Mouse (Mus musculus): Measurements from ENCODE around the gene Cep95.
A peak's percentile ranks its signal among the peaks of the same experiment; 100 is the strongest.
"Not testable (repeated sequence)": the region's sequence is repeated elsewhere in the genome, so short reads cannot be mapped to it uniquely, and the experiment has no call there.

The Cep95 gene

DNA sequence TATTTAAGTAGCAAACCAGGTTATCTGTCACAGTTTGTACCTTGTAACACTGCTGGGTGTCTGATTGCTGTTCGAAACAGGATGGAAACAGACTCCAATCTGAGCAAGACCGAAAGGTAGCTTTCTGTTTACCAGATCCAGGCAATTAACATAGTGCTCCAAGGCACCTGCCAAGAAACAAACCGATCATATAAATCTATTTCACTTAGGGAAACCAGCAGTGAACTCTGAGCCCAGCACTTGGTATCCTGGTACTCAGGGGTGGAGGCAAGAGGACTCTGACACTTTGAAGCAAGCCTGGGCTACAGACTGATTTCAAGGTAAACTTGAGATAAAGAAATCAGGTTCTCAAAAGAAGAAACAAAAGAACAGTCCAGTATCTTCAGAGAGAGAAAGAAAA, 11.7 kb upstream of the Cep95 start:
- no peak for DNase-seq

DNA sequence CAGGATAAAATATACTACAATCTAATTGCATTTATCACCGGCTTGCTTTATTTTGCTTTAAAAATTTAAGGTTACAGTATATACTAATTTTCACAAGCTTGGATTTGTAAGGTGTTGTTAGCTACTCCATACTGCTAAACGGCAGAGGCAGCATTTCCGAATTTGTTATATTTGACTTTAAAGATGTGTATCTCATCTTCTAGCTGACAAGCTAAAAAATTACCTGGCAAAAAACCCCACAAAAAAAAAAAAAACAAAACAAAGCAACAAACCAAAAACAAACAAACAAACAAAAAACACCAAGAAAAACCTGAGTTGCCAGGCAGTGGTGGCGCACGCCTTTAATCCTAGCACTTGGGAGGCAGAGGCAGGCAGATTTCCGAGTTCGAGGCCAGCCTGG, 10.9 kb upstream of the Cep95 start:
- no peak for DNase-seq

DNA sequence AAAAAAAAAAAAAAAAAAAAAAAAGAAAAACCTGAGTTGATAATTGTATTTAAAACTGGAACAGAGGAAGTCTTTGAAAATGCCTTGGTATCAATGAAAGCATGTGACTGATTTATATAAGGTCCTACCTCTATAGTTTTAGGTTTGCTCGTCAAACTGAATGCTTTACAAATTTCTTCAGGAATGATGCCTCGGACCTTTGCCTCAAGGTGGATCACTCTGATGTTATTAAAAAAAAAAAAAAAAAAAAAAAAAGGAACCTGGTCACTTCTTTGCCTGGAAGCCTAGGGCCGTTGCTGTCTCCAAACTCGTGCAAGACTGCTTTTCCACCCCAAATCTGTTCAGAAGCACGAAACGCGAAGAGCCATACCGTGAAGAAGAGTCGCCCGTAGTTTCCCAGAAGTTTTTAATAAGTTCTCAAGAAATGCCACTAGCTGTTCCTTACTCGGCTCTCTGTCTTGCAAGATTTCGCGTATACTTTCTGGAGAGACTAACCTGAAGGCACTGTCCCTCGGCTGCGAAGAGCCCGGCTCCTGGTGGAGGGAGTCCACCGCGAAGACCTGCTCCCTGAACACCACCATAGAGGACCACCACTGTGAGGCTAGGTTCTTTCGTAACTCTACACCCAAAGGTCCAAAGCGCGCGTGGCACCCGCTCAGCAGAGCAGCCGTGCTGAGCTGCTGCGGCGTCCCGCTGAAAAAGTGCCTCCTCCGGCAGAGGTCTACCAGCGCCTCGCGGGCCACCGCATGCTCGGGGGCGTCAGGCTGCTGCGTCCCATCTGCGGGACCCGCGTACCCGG, 10.3 kb upstream of the Cep95 start:
- no peak for DNase-seq

DNA sequence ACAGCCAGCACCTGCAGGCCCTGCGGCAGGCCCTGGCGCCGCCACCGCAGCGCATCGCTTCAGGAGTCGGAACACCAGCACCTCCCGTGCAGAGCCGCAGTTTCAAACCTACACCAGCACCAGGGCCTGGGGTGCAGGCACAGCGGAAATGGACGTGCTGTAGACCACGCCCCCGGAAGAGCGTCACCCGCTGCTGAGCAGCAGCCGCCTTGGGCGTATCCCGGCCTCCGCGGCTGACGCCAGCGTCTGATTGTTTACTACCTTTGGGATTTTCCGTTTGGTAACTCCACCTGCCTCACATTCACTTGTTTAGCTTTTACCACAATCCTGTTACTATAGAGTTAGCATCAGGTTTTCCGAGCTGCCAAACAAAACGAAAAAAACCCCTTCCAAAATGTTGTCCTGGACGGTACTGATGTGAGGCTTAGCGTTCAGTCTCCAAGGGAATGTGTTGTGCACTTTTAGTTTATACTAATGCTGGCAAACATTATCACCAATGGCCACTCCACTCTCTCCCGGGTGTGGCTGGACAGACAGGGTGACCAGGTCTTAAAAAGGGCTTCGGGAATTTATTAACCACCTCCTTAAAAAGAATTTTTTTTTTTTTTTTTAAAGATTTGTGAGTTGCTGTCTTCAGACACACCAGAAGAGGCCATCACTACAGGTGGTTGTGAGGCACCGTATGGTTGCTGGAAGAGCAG, 9.5 kb upstream of the Cep95 start, which contains the start of gene Polg2:
TSS of gene Polg2 (minus strand) at position 150 of the 701 bp plus-strand sequence.
- peak; percentile 95 for DNase-seq

DNA sequence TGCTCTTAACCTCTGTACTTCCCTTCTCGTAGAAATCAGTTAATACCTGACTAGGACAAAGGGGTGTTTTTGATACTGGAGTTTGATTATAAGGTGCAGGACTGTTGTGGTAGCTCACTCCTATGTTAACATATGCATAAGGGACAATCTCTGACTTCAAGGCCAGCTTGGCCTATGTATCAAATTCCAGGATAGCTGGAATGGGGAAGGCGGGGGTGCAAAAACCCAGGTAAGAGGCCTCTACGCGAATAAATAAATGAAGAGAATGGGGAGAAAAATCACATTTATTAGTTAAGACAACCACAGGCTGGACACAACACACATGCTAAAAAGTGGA, 9.0 kb upstream of the Cep95 start:
- DNase-seq, result no peak

DNA sequence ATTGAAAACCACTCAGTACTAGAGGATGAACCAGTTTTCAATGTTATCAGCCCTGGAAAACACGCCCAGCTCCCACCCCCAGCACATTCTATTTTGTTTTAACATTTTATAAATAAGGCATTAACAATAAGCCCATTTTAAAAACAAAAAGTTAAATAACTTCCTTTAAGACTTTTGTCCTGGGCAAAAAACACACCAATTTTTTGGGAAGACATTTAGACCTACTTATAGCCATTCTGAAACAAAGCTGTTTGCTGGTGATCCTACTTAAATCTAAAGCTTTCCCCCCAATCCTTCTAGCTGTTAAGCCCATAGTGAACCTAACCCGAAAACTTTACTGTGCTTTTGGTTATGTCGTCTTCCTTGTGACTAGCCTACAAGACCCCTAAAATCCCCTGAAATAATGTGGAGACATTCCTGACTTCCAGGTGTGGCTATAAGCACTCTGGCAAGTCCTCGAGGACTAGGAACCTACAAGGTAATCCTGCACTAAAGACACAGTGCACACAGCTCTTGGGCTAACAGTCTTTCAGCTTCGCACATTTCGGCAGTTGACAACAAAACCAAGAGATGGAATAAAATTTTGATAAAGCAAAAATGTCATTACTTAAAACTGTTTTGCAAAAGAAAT, 8.3 kb upstream of the Cep95 start:
- DNase-seq, result no peak

DNA sequence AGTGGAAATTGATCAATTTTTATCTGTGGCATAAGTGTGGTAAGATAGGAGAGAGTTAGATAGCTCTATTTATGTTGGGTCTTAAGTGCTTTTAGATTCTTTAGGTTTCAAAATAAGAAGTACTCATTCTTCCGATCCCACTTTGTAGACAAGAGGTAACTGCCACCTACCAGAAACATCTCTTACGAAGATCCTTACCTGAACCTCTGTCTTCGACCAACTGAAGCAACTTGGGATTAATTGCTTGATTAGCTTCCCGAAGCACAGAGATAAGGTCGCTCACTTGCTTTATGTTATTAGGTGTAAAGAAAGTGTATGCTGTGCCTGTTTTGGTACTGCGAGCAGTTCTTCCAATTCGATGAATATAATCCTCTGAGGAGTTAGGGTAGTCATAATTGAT, 6.8 kb upstream of the Cep95 start:
- not testable (repeated sequence) for DNase-seq

DNA sequence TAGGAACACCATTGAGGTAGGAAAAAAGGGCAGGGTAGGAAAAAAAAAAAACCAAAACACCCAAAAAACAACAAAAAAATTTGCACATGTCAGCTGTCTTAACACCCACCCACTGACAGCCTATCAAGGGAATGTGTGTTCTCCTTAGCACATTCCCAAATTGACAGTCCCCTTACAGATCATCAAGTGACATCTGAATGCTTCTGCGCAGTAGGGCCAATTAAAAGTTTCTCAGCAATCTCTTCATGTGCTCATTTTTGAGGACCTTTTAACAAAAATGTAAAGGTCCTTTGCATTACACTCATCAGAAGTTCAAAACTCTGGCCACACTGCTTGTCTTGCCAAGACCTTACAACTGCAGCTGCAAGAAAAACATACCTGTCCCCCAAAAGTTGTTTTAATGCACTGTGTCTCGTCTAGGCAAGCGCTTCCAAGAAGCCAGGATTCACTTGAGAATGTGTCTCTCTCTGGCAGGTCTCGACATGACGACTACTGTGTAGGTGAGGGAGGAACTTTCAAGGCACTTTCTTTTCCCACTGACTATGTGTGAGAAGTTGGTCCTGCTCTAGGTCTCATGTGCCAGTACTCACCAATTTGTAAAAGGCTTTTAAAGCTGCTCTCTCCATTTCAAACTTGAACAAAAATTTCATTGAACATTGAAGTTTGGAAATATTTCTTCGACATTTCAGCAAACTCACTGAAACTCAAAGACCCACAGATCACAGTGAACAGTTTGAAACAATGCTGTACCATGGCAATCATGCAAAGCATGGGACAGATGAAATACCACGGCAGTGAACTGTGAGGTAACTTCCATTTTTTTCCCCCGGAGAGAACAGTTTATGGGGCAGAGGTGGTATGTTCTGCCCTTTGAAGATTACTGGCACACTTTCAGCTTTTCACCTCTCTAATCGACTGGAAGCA, 5.9 kb upstream of the Cep95 start:
- no peak for DNase-seq

DNA sequence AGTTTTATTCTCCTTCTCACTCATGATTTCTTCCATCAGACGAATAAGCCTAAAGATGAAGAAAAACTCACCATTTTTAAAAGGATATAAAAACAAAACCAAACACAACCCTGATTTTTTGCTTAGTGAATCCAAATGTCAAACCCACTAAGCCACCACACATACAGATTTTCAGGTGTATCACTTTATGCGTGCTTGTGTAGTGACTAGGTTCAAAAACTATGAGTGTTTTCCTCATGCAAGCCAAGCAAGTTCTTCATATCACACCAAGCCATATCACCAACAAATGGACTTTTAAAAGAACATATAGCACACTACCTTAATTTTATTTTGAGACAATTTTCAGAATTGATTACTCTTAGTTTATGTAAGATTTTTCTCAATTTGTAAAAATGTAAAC, 4.6 kb upstream of the Cep95 start:
- no peak for DNase-seq

DNA sequence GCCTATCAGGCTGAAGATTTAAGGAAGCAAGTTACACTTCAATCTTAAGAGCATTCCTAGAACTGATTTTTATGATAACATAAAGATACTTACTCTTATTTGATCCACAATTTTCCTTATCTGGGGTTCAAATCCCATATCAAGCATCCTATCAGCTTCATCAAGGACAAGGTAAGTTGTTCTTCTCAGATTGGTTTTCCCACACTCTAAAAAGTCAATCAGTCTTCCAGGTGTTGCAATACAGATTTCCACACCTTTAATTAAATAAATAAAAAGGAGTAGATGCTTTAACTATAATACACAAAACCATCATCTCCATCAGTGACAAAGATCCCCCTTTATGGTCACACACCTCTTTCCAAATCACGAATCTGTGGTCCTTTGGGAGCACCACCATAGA, 4.0 kb upstream of the Cep95 start:
- no peak for DNase-seq

DNA sequence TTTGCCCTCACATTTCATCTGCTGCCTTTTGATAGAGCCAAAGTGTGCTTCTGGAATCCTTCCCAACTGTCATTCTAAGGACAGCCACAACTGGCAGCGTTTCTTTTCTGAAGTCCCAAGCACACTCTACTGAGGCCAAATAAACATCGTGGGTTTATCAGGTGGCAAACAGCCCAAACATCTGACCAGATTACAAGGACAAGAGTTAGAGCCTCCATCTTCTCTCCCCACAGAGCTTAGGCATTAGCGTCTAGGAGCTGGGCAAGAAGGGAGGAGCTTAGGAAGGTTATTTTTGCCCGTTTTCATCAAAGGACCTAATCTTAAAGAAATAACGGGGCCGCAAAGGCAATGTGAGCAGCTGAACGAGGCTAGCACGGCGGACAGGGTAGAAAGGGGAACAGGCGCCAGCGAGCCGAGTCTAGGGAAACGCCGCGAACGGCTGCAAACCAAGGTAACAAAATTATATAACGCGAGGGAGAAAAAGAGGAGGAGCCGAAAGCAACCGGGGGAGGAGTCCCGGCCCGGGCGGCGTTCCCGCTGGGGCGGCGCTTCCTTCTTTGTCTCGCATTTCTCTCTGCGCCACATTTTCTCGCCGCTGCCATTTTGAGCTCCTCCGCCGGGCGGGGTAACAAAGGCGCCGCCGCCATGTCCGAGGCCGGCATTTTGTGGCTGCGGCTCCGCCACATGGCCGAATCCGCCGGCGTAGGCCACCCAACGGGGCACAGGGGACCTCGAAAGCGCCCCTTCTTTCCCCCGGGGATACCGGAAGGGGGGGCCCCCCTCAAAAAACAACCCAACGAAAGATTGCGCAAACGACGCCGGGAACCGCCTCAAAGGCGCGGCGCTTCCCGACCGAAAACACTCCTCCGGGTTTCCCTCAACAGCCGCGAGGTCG, 1.7 kb upstream of the Cep95 start:
- peak; percentile 91 for DNase-seq

DNA sequence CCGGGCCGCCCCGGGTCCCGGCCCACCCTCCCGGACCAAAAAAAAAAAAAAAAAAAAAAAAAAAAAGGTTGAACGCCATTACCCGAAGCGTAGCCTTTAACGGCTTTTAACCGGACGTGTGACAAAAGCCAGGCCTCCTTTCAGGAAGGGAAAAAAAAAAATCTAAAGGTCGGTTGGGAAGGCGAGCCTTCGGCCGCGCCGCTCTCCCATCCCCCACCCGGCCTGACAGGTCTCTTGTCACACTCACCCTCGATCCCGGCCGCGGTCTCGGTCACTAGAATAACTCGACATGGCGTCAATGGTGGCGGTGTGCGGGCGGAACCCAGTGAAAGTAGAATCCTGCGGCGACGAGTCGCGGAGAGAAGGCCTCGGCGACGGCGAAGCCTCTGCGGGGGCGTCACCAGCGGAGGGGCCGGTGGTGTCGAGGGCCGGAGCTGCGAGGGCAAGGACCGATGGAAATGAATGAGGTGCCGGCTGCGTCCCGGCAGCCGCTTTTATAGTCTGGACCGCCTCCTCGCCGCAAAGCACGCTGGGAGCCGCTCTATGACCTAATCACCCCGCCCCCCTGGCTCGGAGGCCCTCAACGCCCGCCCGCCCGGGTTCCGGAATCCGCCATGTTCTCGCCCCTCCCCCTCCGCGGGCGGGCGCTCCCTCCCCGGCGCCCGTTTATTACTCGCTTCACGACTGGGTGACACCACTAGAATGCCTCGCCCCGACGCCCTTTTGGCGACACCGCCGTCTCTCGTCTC, 852 bp upstream of the Cep95 start:
- peak; percentile 99 for DNase-seq

DNA sequence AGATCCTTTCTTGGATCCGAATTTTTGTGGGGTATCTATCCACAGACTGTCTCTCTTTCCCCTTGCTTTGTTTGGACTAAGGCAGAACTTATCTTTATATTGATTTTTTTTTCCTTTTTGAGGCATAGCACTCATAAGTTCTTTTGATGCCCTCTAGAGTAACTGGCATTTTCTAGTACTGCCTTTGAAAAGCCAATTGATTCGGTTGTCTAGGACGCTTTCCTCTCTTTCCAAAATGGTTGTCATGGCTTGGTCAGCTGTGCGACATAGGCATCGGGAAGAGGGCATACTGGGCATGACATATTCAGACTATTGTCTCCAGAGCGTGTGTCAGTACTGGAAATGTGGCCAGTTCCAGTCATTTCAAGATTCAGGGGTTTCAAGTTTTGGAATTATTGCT, 597 bp downstream of the Cep95 start:
- DNase-seq, result peak; percentile 56

DNA sequence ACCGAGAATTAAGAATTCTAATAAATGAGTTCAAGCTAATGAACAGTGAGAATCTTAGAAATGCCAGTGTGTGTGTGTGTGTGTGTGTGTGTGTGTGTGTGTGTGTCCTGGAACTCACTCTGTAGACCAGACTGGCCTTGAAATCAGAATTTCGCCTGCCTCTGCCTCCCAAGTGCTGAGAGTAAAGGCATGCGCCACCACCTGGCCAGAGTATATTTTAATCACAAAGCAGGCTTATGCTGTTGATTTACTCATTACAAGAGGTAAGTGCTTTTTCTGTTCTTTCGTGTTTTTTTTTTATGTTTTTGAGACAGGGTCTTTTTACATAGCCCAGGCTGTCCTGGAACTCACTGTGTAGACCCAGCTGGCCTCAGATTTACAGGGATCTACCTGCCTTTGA, 4.8 kb downstream of the Cep95 start:
- no peak for DNase-seq

DNA sequence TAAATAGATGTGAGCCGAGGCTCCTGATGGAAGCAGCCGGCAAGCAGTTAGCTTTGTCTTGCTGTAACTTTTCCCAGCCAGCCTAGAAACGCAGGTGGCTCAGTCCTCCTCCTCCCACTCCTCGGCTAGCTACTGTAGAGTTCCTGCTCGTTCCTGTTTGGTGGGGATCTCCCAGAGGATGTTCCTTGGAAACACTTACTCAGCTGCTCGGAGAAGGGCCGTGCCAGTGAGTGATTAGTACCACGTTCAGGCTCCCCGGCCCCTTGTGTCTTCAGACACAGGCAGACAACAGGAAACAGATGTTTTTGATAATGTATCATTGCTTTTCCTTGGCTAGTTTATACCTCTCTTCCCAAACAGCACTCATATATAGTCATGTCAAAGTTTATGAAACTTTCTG, 6.6 kb downstream of the Cep95 start:
- DNase-seq, result no peak

DNA sequence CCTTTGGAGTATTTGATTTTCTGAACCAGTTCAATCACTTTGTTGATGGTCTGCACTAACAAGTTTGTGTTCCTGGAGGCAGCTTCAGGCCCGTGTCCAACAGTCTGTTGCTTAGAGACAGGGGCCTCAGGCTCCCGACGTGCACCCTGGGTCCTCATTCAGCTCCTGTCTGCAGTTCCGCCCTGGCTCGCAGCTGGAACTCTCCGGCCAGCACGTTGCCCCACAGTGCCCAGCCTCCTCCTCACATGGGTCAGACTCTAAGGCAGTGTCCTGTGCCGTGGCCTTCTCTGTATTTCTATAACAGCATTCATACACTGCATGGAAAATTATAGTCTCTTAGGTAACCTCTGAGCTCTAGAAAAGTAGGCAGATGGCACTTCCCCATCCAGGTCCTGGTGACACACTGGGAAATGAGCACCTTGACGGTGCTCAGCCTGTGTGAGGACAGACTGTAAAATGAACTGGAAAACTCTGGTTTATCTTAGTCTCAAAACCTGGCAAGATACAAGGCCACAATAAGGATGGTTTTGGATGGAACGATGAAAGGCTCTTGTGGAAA, 13.1 kb downstream of the Cep95 start:
- no peak for DNase-seq

DNA sequence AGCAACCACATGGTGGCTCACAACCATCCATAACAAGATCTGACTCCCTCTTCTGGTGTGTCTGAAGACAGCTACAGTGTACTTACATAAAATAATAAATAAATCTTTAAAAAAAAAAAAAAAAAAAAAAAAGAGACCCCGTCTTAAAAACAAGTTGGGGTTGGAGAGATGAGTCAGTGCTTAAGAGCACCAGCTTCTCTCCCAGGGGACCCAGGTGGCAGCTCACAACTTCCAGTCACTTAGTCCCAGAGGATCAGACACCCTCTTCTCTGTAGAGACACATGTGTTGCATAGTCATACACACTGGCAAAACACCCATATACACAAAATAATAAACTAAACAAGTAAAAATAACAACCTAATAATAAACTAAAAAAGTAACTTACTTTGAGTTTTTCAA, 18.4 kb downstream of the Cep95 start:
- DNase-seq, result not testable (repeated sequence)

DNA sequence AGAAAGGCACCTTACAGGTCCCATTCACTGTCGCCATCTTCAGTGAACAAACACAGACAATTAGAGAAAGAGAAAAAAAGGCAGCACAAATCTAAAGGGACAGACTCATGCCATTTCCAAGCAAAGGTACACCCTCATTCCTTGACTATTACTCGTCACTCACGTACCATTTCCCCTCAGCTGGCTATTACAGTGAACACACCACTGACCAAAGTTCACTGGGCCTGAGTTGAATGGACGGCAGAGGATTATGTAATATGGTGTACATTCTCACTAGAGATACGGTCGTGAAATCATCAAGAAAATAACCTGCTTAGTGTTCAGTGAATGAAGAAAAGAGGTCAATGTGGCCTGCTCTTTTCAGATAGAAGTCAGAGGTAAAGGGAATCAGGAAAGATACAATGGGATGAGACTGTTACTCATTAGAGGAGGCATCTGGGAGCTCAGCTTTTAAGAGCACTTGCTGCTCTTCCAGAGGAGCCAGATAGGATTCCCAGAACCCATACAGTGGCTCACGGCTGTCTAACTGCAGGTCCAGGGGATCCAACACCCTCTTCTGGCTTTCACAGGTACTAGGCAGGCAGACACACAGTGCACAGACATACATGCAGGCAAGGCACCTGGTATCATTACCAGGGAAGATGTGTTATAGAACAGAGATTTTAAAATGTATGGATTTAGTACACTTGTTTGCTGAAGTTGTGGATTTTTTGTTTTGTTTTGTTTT, 23.5 kb downstream of the Cep95 start:
- DNase-seq, result no peak

DNA sequence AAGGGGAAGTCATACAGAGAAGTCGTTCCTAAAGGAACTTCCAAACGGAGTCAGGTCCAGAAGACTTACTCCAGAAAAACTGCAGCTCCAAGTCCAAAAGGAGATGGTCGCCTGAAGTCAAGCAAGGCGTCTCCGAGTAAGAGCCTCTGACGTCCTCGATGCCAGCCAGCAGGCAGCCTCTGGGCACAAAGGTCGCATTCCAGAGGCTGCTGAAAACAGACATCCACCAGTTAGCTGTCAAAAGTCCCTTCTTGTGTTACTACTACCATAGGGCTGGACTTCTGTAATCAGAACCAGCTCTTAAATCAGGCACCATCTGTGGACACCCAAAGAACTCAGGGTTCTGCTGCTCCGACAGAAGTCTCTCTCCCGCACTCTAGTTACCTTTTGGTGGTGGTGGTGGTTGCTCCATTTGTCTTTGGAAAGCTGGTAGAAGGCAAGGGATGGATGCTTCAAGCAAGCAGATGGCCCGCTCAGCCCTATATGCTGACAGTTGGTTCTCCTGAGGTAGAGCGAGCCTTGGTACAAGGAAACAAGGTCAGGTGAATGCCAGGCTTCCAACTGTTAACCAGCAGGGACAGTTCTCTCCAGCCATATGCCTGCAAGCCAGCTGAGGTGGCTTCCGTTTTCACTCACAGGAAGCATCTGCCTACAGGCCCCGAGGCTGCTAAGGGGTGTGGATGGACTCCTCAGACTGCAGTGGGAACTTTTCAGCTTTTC, 25.7 kb downstream of the Cep95 start:
- DNase-seq, result no peak

Data from retina, postnatal 1 day (tissue).